Mouse (Mus musculus): ENCODE measurements around the gene Mybphl.

DNA sequence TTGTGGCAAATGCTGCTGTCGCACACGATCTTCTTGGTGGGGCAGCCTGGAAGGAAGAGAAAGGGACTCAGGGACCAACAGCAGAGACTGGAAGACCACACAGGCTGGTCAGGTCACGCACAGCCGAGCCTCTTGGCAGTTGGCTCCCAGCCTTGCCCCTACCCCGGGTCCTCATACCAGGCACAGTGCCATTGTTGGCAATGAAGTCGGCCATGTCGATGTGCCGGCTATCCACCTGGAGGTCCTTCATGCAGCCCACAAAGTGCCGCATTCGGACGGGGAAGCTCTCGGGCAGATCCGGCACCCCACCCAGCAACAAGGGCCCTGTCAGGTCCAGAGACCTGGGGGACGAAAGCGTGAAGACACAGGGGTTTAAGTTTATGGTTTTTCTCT, 37.8 kb downstream of the Mybphl start:
- TF ChIP-seq CTCF (IDR thresholded peaks at IDR 0.05; ENCODE audit: low read depth) (no peak), EP300 (optimal IDR thresholded peaks at IDR 0.05) (no peak)

Measured in stomach, postnatal 0 days (tissue).